Mouse (Mus musculus): ENCODE data around the gene Nelfa. TPM values are rescaled to one million over a fixed set of nuclear protein-coding genes. Genes with fewer than 3 reads are reported as not detected.
"Not testable (repeated sequence)": the region's sequence is repeated elsewhere in the genome, so short reads cannot be mapped to it uniquely, and the experiment has no call there.

The Nelfa gene
- total and polyA plus RNA-seq, 2 experiments from 2014 or later: 28.5 to 32.6 TPM

DNA sequence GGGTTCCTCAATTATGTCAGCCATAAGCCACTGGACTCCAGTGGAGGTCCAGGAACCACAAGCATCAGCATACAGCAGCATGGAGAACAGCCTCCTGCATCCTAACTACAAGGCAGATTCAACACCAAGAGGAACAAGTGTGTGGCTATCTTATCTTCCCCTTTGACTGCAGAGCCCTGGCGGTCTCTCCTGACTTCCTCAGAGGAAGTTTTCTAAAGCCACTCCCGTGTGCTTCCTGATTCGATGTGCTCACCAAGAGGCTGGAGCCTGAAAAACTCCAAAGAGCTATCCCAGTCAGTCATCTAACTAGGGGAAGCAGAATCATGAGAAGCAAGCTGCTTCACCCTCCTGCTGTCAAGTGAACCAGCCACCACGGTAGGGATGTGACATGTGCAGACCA, 15.3 kb downstream of the Nelfa start:
- WGBS: 87% methylated on average over 4 of the region's 4 CpGs
- no peaks in the 10 kb centered on the region for H3K9me3 ChIP-seq (ENCODE audit: low read length)
- H3K9ac ChIP-seq: no peak overlapping the region
- no peak overlapping the region for H3K27ac ChIP-seq (ENCODE audit: low read depth, low read length)
- no peak for TF ChIP-seq CTCF (IDR thresholded peaks at IDR 0.05; ENCODE audit: low read depth)
- DNase-seq (no peak), ATAC-seq (no peak)
- no peaks in the 10 kb centered on the region for H3K27me3 ChIP-seq (ENCODE audit: insufficient read depth, low read length)
- H3K4me3 ChIP-seq (ENCODE audit: low read depth, low read length): no peak overlapping the region
- H3K4me1 ChIP-seq (ENCODE audit: insufficient read depth): no peaks in the 10 kb centered on the region
- no peak overlapping the region for H3K4me2 ChIP-seq (ENCODE audit: low read depth)
- peaks cover 45% of the 10 kb centered on the region for H3K36me3 ChIP-seq (ENCODE audit: insufficient read depth)

DNA sequence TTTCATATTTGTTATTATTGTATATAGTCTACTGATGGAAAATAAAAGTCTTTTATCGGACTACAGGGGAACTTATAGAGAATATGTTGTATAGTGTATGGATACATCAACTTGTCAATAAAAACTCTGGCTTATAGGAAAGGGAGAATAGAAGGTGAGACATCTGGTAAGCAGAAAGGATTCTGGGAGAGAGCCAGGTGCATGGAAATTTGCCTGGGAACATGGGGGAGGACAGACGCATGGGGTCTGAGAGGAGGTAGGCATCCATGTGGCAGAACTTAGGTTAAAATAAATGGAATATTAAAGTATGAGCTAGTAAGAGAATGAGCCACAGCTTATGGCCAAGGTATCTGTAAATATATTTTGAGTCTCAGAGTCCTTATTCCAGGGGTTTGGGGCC, 16.2 kb downstream of the Nelfa start:
- H3K4me1 ChIP-seq (ENCODE audit: insufficient read depth): no peaks in the 10 kb centered on the region
- H3K9ac ChIP-seq: no peak overlapping the region
- TF ChIP-seq CTCF (IDR thresholded peaks at IDR 0.05; ENCODE audit: low read depth): no peak
- ATAC-seq: no peak
- peaks cover 48% of the 10 kb centered on the region for H3K36me3 ChIP-seq (ENCODE audit: insufficient read depth)
- H3K27ac ChIP-seq (ENCODE audit: low read depth, low read length): no peak overlapping the region
- no peaks in the 10 kb centered on the region for H3K9me3 ChIP-seq (ENCODE audit: low read length)
- 93% methylated on average over 2 of the region's 2 CpGs for WGBS
- H3K27me3 ChIP-seq (ENCODE audit: insufficient read depth, low read length): no peaks in the 10 kb centered on the region
- no peak overlapping the region for H3K4me3 ChIP-seq (ENCODE audit: low read depth, low read length)
- no peak for DNase-seq
- H3K4me2 ChIP-seq (ENCODE audit: low read depth): no peak overlapping the region

GRCm38 (mm10) chr5:33919466-33919865, 16.7 kb downstream of the Nelfa start:
- TF ChIP-seq CTCF (IDR thresholded peaks at IDR 0.05; ENCODE audit: low read depth): no peak
- H3K36me3 ChIP-seq (ENCODE audit: insufficient read depth): peaks cover 48% of the 10 kb centered on the region
- 80% methylated on average over 1 of the region's 1 CpGs for WGBS
- DNase-seq: no peak
- no peaks in the 10 kb centered on the region for H3K4me1 ChIP-seq (ENCODE audit: insufficient read depth)
- no peaks in the 10 kb centered on the region for H3K9me3 ChIP-seq (ENCODE audit: low read length)
- no peak overlapping the region for H3K9ac ChIP-seq
- no peak for ATAC-seq
- no peaks in the 10 kb centered on the region for H3K27me3 ChIP-seq (ENCODE audit: insufficient read depth, low read length)
- no peak overlapping the region for H3K4me3 ChIP-seq (ENCODE audit: low read depth, low read length)
- no peak overlapping the region for H3K27ac ChIP-seq (ENCODE audit: low read depth, low read length)
- H3K4me2 ChIP-seq (ENCODE audit: low read depth): no peak overlapping the region

DNA sequence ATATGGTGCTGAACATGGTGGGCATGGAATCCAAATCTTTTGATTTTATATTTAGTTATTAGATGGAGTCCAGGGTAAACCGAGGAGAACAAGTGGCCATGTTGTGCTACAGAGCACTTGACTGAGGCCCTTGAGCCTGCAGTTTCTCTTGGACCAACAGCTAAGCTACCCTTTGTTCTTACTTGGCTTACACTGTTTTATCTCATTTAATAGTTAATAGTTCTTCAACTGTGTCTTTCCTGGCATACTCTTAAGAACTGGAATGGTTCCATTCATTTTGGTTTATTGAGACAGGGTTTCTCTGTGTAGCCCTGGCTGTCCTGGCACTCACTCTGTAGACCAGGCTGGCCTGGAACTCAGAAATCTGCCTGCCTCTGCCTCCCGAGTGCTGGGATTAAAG, 19.6 kb downstream of the Nelfa start:
- H3K27ac ChIP-seq (ENCODE audit: low read depth, low read length); H3K9me3 ChIP-seq (ENCODE audit: low read length); H3K4me1 ChIP-seq (ENCODE audit: insufficient read depth); H3K27me3 ChIP-seq (ENCODE audit: insufficient read depth, low read length); H3K4me2 ChIP-seq (ENCODE audit: low read depth); H3K9ac ChIP-seq; DNase-seq; H3K4me3 ChIP-seq (ENCODE audit: low read depth, low read length); ATAC-seq: not testable (repeated sequence)
- 93% methylated on average over 2 of the region's 2 CpGs for WGBS
- peaks cover 51% of the 10 kb centered on the region for H3K36me3 ChIP-seq (ENCODE audit: insufficient read depth)

GRCm38 (mm10) chr5:33915031-33915430, 21.2 kb downstream of the Nelfa start:
- not testable (repeated sequence) for ATAC-seq; H3K4me3 ChIP-seq (ENCODE audit: low read depth, low read length); H3K9me3 ChIP-seq (ENCODE audit: low read length); H3K4me2 ChIP-seq (ENCODE audit: low read depth); H3K27me3 ChIP-seq (ENCODE audit: insufficient read depth, low read length); DNase-seq; H3K4me1 ChIP-seq (ENCODE audit: insufficient read depth); H3K27ac ChIP-seq (ENCODE audit: low read depth, low read length); H3K9ac ChIP-seq
- H3K36me3 ChIP-seq (ENCODE audit: insufficient read depth): peaks cover 35% of the 10 kb centered on the region

GRCm38 (mm10) chr5:33903176-33903575, 33.0 kb downstream of the Nelfa start:
- WGBS: 86% methylated on average over 9 of the region's 9 CpGs

DNA sequence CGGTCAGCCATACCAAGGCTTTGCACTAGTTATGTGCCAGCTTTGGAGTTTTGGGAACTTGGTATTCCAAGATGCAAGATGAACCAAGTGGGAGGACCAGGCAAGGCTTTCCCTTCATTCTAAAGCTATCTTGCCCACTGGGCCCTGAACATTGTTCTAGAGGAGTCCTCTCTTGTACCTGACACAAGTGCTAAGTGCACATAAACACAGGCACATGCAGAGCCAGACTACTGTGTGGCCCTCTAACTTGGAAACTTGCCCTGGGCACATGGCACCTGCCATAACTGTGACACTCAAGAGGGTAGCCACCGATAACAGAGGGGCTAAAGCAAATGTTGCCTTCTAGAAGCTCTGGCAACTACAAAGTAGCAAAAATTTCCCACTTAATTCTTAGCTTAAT, 33.5 kb downstream of the Nelfa start:
- H3K9me3 ChIP-seq (ENCODE audit: low read length): no peaks in the 10 kb centered on the region
- ATAC-seq (no peak), DNase-seq (no peak)
- no peak overlapping the region for H3K4me3 ChIP-seq (ENCODE audit: low read depth, low read length)
- H3K27ac ChIP-seq (ENCODE audit: low read depth, low read length): no peak overlapping the region
- no peaks in the 10 kb centered on the region for H3K4me1 ChIP-seq (ENCODE audit: insufficient read depth)
- no peaks in the 10 kb centered on the region for H3K27me3 ChIP-seq (ENCODE audit: insufficient read depth, low read length)
- no peak for TF ChIP-seq CTCF (IDR thresholded peaks at IDR 0.05; ENCODE audit: low read depth)
- peaks cover 53% of the 10 kb centered on the region for H3K36me3 ChIP-seq (ENCODE audit: insufficient read depth)
- H3K4me2 ChIP-seq (ENCODE audit: low read depth): no peak overlapping the region
- H3K9ac ChIP-seq: no peak overlapping the region
- 81% methylated on average over 2 of the region's 2 CpGs for WGBS

More at GRCm38 (mm10) chr5:33903176-33903575, 33.0 kb downstream of the Nelfa start:
- no peak for TF ChIP-seq CTCF (IDR thresholded peaks at IDR 0.05; ENCODE audit: low read depth)
- H3K36me3 ChIP-seq (ENCODE audit: insufficient read depth): peaks cover 50% of the 10 kb centered on the region
- H3K4me3 ChIP-seq (ENCODE audit: low read depth, low read length): no peak overlapping the region
- H3K9ac ChIP-seq: no peak overlapping the region
- H3K27ac ChIP-seq (ENCODE audit: low read depth, low read length): no peak overlapping the region
- H3K4me1 ChIP-seq (ENCODE audit: insufficient read depth): no peaks in the 10 kb centered on the region
- no peak overlapping the region for H3K4me2 ChIP-seq (ENCODE audit: low read depth)
- no peaks in the 10 kb centered on the region for H3K27me3 ChIP-seq (ENCODE audit: insufficient read depth, low read length)
- ATAC-seq (no peak), DNase-seq (no peak)
- H3K9me3 ChIP-seq (ENCODE audit: low read length): no peaks in the 10 kb centered on the region

- H3K36me3 ChIP-seq (ENCODE audit: insufficient read depth): peaks cover 66% of the 10 kb centered on the region
- no peak overlapping the region for H3K4me3 ChIP-seq (ENCODE audit: low read depth, low read length)
- WGBS: 90% methylated on average over 3 of the region's 3 CpGs
These were observed 34.9 kb downstream of the Nelfa start for GRCm38 (mm10) chr5:33901278-33901677.

More at GRCm38 (mm10) chr5:33901278-33901677, 34.9 kb downstream of the Nelfa start:
- Histone ChIP-seq H3K27me3 (ENCODE audit: insufficient read depth, low read length) (no peaks in the 10 kb centered on the region), H3K4me1 (ENCODE audit: insufficient read depth) (no peaks in the 10 kb centered on the region), H3K9me3 (ENCODE audit: low read length) (no peaks in the 10 kb centered on the region), H3K9ac (no peak overlapping the region), H3K27ac (ENCODE audit: low read depth, low read length) (no peak overlapping the region), H3K4me2 (ENCODE audit: low read depth) (no peak overlapping the region)
- DNase-seq: no peak
- ATAC-seq: no peak
- no peak for TF ChIP-seq CTCF (IDR thresholded peaks at IDR 0.05; ENCODE audit: low read depth)
